Mouse (Mus musculus) bone marrow macrophage, adult 2 months (primary cell): ENCODE results near the gene Osbpl5. TPM values are rescaled to one million over a fixed set of nuclear protein-coding genes. Genes with fewer than 3 reads are reported as not detected.

Experiments used
- H3K27ac ChIP-seq: 2 replicates; pipeline ENCODE4 v1.5.1; 2012; ENCODE audit warnings: low read depth, low read length; ENCODE audit not compliant: insufficient read depth
- H3K4me1 ChIP-seq: 2 replicates; pipeline ENCODE4 v1.6.1; 2012; ENCODE audit warnings: low read length; ENCODE audit not compliant: control insufficient read depth, insufficient read depth
- H3K4me3 ChIP-seq: 2 replicates; pipeline ENCODE4 v1.5.1; 2012; ENCODE audit warnings: mild to moderate bottlenecking, low read length, moderate library complexity; ENCODE audit not compliant: insufficient read depth
- CTCF ChIP-seq: IDR thresholded peaks from 2 replicates; pipeline ENCODE4 v1.5.1; 2012; ENCODE audit warnings: low read depth, mild to moderate bottlenecking, low read length, moderate library complexity
- POLR2A ChIP-seq: IDR thresholded peaks from 2 replicates; pipeline ENCODE4 v1.6.1; 2012; ENCODE audit warnings: mild to moderate bottlenecking, low read depth, low read length, borderline replicate concordance
- polyA plus RNA-seq: library from polyadenylated mRNA; stranded (reverse); fragments of >200 nt; gene quantifications from 2 replicates; pipeline ENCODE4 v1.2.4, GENCODE M21; 2012; ENCODE audit not compliant: missing spikeins, insufficient read depth, insufficient read length

The Osbpl5 gene
- polyA plus RNA-seq, 1 experiment, result 1.2 TPM

DNA sequence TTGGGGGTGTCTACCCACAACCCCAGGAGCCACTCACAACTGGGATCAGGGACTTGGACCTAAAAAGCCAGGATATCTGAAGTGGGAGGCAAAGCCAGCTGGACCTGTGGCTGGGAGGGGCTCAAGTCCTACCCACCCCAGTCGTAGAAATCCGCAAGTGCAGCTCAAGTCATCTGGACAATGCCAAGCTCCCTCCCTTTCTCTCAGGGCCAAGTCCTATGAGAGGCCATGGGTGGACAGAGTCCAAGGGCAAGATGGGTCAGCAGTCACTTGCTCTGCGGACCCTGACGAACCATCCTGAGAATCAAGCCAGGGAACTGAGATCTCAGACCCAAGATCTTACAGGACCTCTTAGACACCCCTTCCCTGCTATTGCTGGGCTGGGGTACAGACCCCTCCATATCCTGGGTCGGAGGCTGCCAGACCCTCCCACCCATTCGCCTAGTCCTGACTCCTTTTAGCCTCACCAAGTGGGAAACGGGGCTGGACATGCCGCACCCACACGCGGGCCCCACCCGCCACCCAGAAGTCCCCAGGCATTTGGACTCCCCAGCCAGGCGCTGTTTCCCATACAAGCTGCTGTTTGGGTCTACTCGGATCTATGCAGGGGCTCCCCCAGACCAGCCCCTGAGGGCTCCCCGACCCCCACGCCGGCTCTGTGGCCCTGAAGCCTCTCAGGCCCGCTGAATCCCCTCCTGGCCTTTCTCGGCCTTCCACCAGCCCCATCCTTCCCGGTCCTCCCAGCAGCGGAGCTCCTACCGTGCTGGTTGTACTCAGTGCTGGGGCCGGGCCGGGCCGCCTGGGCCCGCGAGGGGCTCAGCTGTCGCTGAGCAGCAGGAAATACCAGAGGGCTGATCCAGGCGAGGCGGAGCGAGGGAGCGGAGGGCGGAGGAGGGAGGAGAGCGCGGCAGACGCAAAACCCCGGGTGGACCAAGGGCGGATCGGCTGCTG is 17.0 kb downstream of the Osbpl5 start:
- TF ChIP-seq POLR2A (no peak), CTCF (no peak)
- H3K4me3 ChIP-seq, result 0 out of 2 replicates have a peak overlapping the region, but pooled peaks have one; percentile 18
- no peak overlapping the region for H3K27ac ChIP-seq
- H3K4me1 ChIP-seq, result no peaks in the 10 kb centered on the region

DNA sequence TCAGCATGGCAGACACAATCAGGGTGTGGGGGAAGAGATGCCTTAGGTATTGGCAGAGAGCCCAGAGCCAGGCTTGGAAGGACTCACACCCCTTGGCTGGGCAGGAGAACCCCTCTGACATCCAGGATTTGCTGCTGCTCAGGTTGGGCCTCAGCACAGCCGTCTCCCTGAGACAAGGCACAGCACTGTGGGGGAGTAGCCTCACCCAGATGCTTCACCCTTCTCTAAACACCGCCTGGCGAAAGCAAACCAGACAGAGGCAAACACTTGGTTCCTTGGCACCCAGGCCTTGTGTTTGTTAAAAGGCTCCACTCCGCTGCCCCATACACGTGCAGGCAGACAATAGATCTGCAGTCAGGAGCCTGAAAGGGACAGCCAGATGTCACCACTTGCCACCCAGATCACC is 18.2 kb downstream of the Osbpl5 start:
- Histone ChIP-seq H3K4me1 (no peaks in the 10 kb centered on the region), H3K4me3 (no peak overlapping the region), H3K27ac (no peak overlapping the region)
- TF ChIP-seq CTCF, result no peak
- no peak for TF ChIP-seq POLR2A

GRCm38 (mm10) chr7:143738194-143738593 is 18.6 kb downstream of the Osbpl5 start:
- H3K4me1 ChIP-seq, result no peaks in the 10 kb centered on the region
- TF ChIP-seq POLR2A (no peak), CTCF (no peak)
- no peak overlapping the region for H3K27ac ChIP-seq
- H3K4me3 ChIP-seq, result no peak overlapping the region

DNA sequence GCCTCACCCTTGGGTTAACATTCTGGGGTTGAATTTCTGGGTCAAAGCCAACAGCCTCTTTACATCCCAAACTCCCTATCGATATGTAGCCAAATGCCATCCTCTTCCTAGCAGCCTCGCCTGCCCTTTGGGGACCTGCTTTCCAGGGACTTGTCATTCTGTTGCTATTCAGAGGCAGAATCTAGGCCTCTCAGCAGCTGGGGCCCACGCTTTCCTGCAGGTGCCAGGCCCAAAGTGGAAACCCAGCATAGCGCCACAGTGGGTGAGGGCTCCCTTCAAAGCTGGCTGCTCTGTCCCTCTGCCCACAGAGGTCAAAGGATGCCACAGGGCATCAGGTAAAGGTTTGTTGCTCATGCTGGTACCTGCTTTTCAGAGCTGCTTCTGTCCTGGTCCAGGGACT is 23.0 kb downstream of the Osbpl5 start:
- Histone ChIP-seq H3K4me3 (no peak overlapping the region), H3K4me1 (no peaks in the 10 kb centered on the region), H3K27ac (no peak overlapping the region)
- TF ChIP-seq POLR2A (no peak), CTCF (no peak)

DNA sequence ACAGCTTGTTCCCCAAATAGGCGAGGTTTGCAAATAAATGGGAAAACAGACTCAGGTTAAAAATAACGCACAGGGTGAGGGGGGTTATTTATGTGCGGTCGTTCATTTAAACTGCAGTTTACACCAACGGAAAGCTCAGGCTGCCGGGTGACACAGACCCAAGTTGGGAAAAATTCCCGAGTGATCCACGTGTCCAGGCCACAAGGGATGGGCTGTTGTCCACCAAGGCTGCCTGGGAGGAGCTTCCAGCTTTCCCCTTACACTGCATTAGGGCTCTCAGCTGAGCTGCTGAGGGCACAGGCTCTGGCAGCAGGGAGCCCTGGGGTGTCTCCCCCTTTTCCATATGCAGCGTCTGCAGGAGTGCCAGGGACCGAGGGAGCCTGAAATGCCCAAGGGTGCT is 26.9 kb downstream of the Osbpl5 start:
- Histone ChIP-seq H3K27ac (no peak overlapping the region), H3K4me1 (no peaks in the 10 kb centered on the region), H3K4me3 (no peak overlapping the region)
- TF ChIP-seq CTCF, result no peak
- no peak for TF ChIP-seq POLR2A

DNA sequence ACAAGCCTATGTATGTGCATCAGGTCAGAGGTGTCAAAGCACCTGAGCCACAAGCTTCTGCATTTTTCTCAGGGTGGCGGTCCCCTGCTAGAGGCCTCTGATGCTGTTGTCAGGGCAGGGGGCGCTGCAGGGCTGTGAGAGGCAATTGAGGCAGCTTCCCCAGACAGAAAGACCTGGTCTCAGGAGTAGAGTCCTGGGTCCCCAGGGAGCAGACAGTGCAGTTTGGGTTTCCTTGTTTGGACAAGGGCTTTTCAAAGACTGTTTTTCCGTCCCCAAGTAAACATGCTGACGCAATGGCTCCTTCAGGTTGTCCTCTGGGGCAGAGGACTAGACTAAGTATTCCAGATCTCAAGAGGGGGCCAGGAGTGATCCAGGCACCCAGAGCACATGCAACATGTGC is 30.4 kb downstream of the Osbpl5 start:
- Histone ChIP-seq H3K4me1 (no peaks in the 10 kb centered on the region), H3K4me3 (no peak overlapping the region), H3K27ac (no peak overlapping the region)
- TF ChIP-seq POLR2A (no peak), CTCF (no peak)

GRCm38 (mm10) chr7:143723841-143724240 is 32.9 kb downstream of the Osbpl5 start:
- TF ChIP-seq POLR2A, result no peak
- TF ChIP-seq CTCF, result no peak
- no peaks in the 10 kb centered on the region for H3K4me1 ChIP-seq
- H3K4me3 ChIP-seq, result no peak overlapping the region
- H3K27ac ChIP-seq, result no peak overlapping the region

DNA sequence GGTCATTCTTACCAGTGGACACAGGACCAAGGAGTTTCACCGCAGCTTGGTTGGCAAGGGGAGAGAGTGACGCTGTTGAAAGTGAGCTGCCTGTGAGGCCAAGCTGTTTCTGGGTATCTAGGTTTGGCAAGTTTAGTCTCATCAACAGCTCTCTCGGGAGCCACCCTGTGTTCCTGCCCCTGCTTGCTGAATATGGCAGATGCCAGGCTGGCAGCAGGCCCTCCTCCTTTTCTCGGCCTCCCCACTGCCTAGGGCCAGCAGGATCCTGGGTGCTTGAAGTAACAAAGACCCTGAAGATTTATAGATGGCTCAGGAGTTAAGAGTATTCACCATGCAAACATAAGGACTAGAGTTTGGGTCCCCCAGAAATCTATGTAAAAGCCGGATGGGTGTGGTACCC is 34.1 kb downstream of the Osbpl5 start:
- Histone ChIP-seq H3K4me1 (no peaks in the 10 kb centered on the region), H3K4me3 (no peak overlapping the region), H3K27ac (no peak overlapping the region)
- TF ChIP-seq POLR2A (no peak), CTCF (no peak)

DNA sequence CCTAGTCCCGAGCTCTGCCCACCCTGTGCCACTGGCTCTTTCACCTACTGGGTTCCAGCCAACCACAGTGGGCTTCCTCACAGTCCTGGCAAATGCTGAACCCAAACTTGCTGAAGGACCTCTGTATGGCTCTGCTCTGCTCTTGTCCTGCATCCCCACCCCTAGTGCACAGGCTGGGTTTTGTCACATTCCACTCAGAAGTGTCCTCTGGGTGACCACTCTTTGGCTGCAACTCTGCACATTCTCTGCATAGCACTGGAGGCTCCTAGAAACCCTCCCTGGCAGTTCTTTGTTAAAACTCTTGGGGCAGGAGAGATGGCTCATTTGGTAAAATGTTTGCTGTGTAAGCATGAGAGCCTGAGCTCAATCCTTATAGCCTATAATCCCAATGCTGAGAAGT is 39.0 kb downstream of the Osbpl5 start:
- TF ChIP-seq CTCF, result no peak
- no peak for TF ChIP-seq POLR2A
- H3K27ac ChIP-seq, result no peak overlapping the region
- no peak overlapping the region for H3K4me3 ChIP-seq
- peaks cover 3% of the 10 kb centered on the region; the same call in 1 of the 2 replicates for H3K4me1 ChIP-seq

GRCm38 (mm10) chr7:143713421-143713820 is 43.4 kb downstream of the Osbpl5 start:
- Histone ChIP-seq H3K27ac (no peak overlapping the region), H3K4me1 (peaks cover 5% of the 10 kb centered on the region; the same call in 1 of the 2 replicates), H3K4me3 (no peak overlapping the region)
- TF ChIP-seq CTCF (no peak), POLR2A (no peak)
